Mouse (Mus musculus) right cerebral cortex, postnatal 14 days (tissue): ENCODE measurements around the gene Lamb3.
A peak's percentile ranks its signal among the peaks of the same experiment; 100 is the strongest.

ENCODE experiments used
- DNase-seq: peaks from one replicate; pipeline ENCODE4 v3.0.0; 2022

Gene Lamb3

GRCm38 (mm10) chr1:193348261-193348962, 140.9 kb downstream of the Lamb3 start:
- no peak for DNase-seq

GRCm38 (mm10) chr1:193349702-193350545, 142.4 kb downstream of the Lamb3 start:
- DNase-seq, result no peak

- peak; percentile 38 for DNase-seq
These were observed 143.0 kb downstream of the Lamb3 start for GRCm38 (mm10) chr1:193350546-193350801.

- DNase-seq, result peak; percentile 52
These were observed 144.1 kb downstream of the Lamb3 start for GRCm38 (mm10) chr1:193351583-193351982.

GRCm38 (mm10) chr1:193359199-193359598, 151.7 kb downstream of the Lamb3 start:
- DNase-seq, result no peak

GRCm38 (mm10) chr1:193361181-193361580, 153.7 kb downstream of the Lamb3 start:
- DNase-seq, result no peak

GRCm38 (mm10) chr1:193362078-193362477, 154.6 kb downstream of the Lamb3 start:
- no peak for DNase-seq

- peak; percentile 61 for DNase-seq
These were observed 156.3 kb downstream of the Lamb3 start for GRCm38 (mm10) chr1:193363801-193364231.

GRCm38 (mm10) chr1:193368055-193368454, 160.6 kb downstream of the Lamb3 start:
- peak; percentile 72 for DNase-seq

- DNase-seq, result no peak
These were observed 161.6 kb downstream of the Lamb3 start for GRCm38 (mm10) chr1:193369091-193369490.

- no peak for DNase-seq
These were observed 162.6 kb downstream of the Lamb3 start, which contains the start of gene Camk1g for GRCm38 (mm10) chr1:193370096-193370495. TSS of gene Camk1g (minus strand) at chr1:193370298.

- DNase-seq, result no peak
These were observed 166.5 kb downstream of the Lamb3 start for GRCm38 (mm10) chr1:193373906-193374413.

GRCm38 (mm10) chr1:193376478-193377134, 169.1 kb downstream of the Lamb3 start:
- no peak for DNase-seq

GRCm38 (mm10) chr1:193379634-193380033, 172.1 kb downstream of the Lamb3 start:
- DNase-seq, result no peak

- no peak for DNase-seq
These were observed 173.4 kb downstream of the Lamb3 start for GRCm38 (mm10) chr1:193380877-193381276.

- no peak for DNase-seq
These were observed 174.3 kb downstream of the Lamb3 start for GRCm38 (mm10) chr1:193381597-193382404.

- DNase-seq, result no peak
These were observed 174.9 kb downstream of the Lamb3 start for GRCm38 (mm10) chr1:193382435-193382834.

- no peak for DNase-seq
These were observed 175.5 kb downstream of the Lamb3 start for GRCm38 (mm10) chr1:193382841-193383462.

GRCm38 (mm10) chr1:193386136-193386535, 178.6 kb downstream of the Lamb3 start:
- DNase-seq, result peak; percentile 82

GRCm38 (mm10) chr1:193387241-193387640, 179.7 kb downstream of the Lamb3 start:
- DNase-seq, result no peak

- DNase-seq, result no peak
These were observed 182.0 kb downstream of the Lamb3 start for GRCm38 (mm10) chr1:193389505-193389904.

- DNase-seq, result no peak
These were observed 182.5 kb downstream of the Lamb3 start for GRCm38 (mm10) chr1:193390004-193390403.
